Mouse (Mus musculus): ENCODE data around the gene Prep.
A peak's percentile ranks its signal among the peaks of the same experiment; 100 is the strongest.
"Not testable (repeated sequence)": the region's sequence is repeated elsewhere in the genome, so short reads cannot be mapped to it uniquely, and the experiment has no call there.

The Prep gene

GRCm38 (mm10) chr10:45118389-45118788, 51.4 kb downstream of the Prep start:
- no peak for DNase-seq (ENCODE audit: low spot score)

DNA sequence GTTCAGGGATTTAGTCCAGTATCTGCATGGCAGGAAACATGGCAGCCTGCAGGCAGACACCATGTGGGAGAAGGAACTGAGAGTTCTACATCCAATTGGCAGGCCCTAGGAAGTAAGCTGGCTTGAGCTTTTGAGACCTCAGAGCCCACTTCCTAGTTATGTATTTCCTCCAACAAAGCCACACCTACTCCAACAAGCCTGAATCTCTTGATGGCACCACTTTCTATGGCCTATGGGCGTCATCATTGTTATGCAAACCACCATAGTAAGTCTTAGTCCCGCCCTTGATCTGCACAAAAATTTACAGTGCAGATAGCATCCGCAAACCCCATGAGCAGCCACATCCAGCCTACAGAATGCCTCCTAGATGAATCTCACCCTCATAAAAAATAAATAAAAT, 54.6 kb downstream of the Prep start:
- no peak for DNase-seq (ENCODE audit: low spot score)

- no peak for DNase-seq (ENCODE audit: low spot score)
Measured at GRCm38 (mm10) chr10:45122476-45122875, 55.5 kb downstream of the Prep start.

DNA sequence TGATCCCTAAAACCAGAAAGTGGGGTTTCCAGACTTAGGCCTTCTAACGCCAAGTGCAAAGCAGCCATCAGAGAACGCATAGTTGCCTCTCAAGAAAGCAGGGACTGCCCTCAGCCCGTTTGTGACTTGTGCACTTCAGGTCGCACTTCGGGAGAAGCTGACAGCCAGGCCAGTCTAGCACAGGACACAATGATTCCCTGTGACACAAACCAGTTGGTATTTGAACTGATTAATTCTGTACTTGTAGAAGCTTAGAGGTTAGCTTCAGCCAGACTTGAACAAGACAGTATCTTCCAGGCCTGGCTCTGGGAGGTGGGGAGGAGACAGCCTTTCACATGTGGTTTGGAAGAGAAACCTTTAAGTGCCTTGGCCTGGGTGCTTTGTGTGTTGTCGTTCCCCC, 56.0 kb downstream of the Prep start:
- no peak for DNase-seq (ENCODE audit: low spot score)

DNA sequence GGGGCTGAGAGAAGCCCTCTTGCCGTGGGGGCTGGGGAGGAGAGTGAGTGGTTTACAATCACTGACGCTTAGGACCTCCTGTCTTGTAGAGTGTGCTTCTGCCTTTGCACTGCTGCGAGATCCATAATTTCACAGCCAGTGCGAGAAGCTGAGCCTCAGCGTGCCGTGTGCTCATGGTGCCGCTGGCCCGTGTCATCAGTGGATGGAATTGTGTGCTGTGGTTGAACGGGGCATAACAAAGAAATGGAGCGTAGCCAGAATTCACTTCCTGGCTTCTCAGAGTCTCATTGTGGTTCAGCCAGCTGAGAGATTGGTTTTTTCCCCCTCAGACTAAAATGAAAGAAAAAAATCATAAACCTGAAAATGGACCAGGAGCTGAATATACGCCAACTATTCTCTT, 62.1 kb downstream of the Prep start:
- no peak for DNase-seq (ENCODE audit: low spot score)

DNA sequence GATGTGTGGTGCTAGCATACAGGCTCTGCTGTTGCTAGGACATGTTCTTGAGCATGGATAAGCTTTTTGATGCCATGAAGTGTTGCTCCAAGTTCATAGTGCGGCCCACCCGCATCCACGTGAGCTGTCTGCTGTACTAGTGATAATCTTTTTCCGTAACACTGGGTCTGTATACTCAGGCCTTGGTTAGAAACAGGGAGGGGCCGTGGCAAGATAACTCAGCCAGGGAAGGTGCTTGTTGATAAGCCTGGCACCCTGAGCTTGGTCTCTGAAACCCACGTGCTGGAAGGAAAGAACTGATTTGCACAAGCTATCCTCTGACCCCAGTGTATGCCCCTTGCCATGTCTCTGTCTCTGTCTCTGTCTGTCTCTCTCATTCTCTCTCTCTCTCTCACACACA, 63.0 kb downstream of the Prep start:
- DNase-seq (ENCODE audit: low spot score), result no peak

DNA sequence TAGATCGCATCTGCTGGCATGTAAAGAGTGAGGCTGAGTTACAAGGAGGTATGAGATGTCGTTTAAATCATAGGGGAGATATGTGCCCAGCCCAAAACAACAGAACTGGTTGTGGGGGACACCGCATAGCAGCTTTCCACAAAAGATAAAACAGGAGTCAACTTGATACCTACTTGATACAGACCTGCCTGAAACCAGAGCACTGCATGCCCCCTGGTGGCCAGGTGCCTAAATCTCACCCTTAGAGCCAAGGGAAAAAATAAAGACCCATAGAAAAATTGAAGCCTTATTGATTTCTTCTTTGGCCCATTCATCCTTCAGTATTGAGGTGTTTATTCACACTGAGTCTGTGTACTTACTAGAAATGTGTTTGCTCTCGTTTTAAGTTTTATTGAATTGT, 65.4 kb downstream of the Prep start:
- DNase-seq (ENCODE audit: low spot score), result peak; percentile 14

DNA sequence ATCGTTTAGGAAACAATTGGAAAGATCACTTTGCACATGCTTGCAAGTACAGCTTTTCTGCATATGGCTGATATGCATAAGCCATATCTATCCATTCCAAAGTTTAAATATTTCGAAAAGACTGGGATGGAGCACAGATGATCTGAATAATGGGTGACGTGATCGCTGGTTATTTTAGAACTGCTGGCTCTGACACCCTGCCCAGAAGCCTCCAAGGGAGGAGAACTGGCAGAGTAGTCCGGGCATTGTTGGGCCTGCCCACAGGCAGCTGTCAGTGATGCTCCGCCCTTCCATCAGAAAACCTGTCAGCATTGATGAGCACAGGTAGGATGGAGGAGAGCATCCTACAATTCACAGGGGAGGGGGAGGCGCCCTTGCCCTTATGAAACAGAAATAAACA, 69.8 kb downstream of the Prep start:
- DNase-seq (ENCODE audit: low spot score), result no peak

DNA sequence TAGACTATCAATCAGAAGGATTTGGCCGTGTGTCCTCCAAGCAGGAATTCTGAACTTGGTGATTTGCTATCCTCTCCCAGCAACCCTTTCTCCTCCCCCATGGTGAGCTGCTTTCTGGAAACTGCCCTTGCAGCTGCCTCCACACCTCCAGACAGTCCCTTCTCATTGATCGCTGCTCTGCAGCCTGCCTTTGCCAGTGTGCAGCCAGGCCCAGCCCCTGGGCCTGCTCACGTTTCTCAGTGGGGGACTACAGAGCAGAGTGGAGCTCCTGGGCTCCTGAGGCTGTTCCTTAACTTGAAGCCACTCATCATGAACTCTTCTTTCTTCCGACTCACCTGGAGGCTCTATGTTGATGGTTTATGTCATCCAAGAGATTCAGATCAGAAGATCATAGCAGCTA, 72.9 kb downstream of the Prep start:
- DNase-seq (ENCODE audit: low spot score), result no peak

- DNase-seq (ENCODE audit: low spot score), result no peak
Measured at GRCm38 (mm10) chr10:45140474-45141212, 73.6 kb downstream of the Prep start.

DNA sequence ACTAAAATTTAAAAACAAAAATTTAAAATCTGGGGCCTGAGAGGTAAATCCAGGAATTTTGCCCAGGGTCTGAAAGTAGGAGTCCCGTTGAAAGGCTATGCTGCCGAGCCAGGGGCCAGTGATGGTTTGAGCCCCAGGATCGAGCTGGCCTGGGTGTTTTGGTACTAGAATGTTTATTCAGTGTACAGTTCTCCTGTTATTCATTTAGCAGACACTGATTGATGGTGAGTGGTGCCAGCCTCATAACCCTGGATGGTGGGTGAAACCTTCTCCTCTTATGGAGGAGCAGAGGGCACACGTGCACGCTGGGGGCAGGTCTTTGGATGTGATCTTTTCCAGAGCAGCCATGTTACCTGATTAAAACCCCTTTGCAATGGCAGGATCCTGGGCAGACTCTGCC, 75.4 kb downstream of the Prep start:
- no peak for DNase-seq (ENCODE audit: low spot score)

DNA sequence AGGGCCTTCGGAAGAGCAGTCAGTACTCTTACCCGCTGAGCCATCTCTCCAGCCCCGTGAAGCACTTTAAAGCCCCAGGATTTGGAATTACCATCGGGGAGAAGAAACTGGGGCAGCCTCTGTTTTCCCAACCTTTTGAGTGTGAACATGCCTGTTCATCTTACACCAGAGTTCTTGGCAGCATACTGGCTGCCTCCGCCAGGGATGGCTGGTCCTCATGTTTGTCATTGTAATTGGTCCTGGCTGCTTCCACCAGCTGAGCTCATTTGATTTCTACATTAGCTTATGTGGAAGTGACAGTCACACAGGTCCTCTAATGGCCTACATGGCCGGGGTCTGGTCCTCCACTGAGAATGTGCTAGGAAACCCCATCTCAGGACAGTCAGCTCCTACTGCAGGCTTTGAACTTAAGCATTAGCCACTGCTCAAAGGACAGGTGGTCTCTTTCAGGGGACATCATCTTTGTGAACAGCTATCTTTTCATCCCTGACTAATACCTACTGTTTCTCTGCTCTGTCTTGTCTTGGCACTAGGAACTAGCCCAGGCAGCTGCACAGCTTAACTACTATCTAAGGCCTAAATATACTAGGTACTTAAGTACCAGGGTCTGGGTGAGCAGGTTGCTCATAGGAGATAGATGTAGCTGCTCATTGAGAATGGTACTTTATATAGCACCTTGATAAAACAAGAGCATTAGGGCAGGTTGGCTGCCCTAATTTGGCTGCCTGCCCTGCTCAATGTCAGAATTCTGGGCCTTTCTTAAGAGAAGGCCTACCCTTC, 77.2 kb downstream of the Prep start:
- no peak for DNase-seq (ENCODE audit: low spot score)

DNA sequence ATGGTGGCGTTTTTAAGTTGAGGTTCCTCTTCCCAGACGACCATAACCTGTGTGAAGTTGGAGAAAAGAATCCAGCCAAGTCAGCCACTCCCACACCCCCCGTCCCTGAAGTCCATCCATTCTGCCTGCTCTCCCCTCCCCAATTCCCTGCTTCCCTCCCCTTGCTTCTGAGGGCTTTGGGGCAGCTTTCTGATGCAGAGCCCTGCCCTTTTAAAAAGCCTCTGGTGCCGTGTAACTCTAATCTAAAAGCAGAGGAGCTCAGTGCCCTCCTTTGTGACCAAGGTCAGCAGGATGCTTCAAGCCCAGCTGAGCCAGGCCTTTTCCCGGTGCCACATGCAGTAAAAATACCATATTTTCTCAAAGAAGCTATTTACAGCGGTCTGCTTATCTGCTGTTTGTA, 79.8 kb downstream of the Prep start:
- DNase-seq (ENCODE audit: low spot score), result no peak

- DNase-seq (ENCODE audit: low spot score), result no peak
Measured at GRCm38 (mm10) chr10:45151137-45151536, 84.1 kb downstream of the Prep start.

DNA sequence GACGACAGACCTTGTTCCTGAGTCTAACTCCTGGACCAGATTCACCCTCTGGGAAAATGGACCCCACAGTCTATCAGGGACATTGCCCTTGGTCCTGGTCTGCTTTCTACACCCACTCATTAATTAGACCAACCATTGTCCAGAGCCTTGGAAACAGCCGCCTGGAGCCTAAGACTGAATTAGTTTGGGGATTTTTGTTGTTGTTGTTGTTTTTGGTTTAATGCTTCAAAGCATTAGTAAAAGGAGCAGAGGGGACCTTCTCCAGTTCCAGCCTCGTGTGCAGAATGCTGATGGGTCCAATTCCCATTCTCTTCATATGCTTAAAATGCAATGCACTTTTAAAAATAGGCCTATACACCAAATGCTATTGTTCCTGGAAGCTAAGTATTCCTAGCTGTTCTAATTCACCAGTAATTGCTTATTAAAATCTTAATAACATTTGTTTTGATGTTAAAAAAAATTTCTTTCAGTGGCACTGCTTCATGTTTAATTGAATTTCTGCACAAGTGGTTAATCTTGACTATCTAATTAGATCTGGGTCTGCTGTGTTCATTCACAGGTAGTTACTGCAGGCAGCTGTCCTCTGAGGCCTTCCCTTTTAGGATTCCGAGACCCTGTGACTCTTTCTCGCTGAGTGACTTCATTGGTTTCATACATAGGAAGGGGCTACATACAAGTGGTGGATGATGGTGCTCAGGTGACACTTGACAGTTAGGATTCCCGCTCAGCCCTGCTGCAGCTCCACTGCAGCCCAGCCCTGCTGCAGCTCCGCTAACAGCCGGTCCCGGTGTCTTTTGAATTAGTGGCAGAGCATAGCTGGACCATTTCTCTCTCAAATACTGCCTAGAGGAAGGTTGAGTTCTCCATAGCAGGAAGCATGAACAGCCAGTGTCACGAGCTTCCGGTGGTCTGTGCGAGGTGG, 85.0 kb downstream of the Prep start:
- DNase-seq (ENCODE audit: low spot score), result no peak

- no peak for DNase-seq (ENCODE audit: low spot score)
Measured at GRCm38 (mm10) chr10:45154557-45155060, 87.6 kb downstream of the Prep start.

GRCm38 (mm10) chr10:45165851-45166250, 98.8 kb downstream of the Prep start:
- DNase-seq (ENCODE audit: low spot score), result no peak

- no peak for DNase-seq (ENCODE audit: low spot score)
Measured at GRCm38 (mm10) chr10:45173927-45174326, 106.9 kb downstream of the Prep start.

- no peak for DNase-seq (ENCODE audit: low spot score)
Measured at GRCm38 (mm10) chr10:45174345-45174744, 107.3 kb downstream of the Prep start.

- DNase-seq (ENCODE audit: low spot score), result not testable (repeated sequence)
Measured at GRCm38 (mm10) chr10:45177798-45178197, 110.8 kb downstream of the Prep start, which contains the start of gene Popdc3. Popdc3 (plus strand) TSS chr10:45178098.

DNA sequence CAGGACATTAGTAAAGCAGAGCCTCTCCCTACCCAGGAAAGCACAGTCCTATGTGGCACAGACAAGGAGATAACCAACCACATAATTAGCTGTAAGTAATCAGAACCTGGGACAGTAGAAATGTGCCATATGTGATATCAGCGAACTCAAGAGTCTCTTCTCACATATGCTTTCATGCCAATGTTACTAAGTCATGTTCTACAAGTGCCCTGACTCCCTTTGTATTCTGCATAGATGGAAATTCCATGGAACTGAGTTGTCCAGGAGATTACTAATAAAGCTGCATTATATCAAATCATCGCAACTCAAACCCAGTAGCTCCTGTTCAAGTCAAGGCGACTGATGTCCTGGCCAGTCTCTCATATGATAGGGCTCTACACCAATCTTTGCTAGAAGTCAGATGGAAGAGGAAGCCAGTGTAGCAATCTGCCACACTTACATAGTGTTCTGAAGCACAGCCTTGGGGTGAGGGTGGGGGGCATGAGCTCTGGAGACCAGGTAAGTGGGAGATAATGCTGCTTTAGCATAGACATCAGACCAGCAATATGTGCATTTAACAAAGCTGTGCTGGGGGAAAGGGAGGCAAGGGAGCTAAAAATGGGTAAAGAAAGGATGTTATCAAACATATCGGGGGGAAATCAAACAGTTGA, 113.8 kb downstream of the Prep start:
- no peak for DNase-seq (ENCODE audit: low spot score)

- DNase-seq (ENCODE audit: low spot score), result no peak
Measured at GRCm38 (mm10) chr10:45181344-45181743, 114.3 kb downstream of the Prep start.

All from ovary, postnatal 14 days (tissue).